Mouse (Mus musculus) forebrain, embryonic 13.5 days (tissue): Measurements from ENCODE around the gene Cd300ld4. TPM values are rescaled to one million over a fixed set of nuclear protein-coding genes. Genes with fewer than 3 reads are reported as not detected.
"Not testable (repeated sequence)": the region's sequence is repeated elsewhere in the genome, so short reads cannot be mapped to it uniquely, and the experiment has no call there.

ENCODE experiments used
- ATAC-seq: fragments of 200-750 bp; cut with Nextera tagmentation; 2 replicates; pipeline ENCODE4 v1.8.0; 2017
- H3K27ac ChIP-seq: fragments of 300-500 bp; sonication (generic); 2 replicates; pipeline ENCODE4 v1.5.1; 2015; ENCODE audit warnings: inconsistent platforms, mild to moderate bottlenecking, moderate library complexity
- H3K27me3 ChIP-seq: fragments of 300-500 bp; sonication (generic); 2 replicates; pipeline ENCODE4 v1.6.1; 2015; ENCODE audit warnings: mild to moderate bottlenecking, inconsistent platforms
- H3K36me3 ChIP-seq: fragments of 300-500 bp; sonication (generic); 2 replicates; pipeline ENCODE4 v1.6.1; 2015; ENCODE audit warnings: mild to moderate bottlenecking, inconsistent platforms; ENCODE audit not compliant: poor library complexity, severe bottlenecking
- H3K4me1 ChIP-seq: fragments of 300-500 bp; sonication (generic); 2 replicates; pipeline ENCODE4 v1.6.1; 2015; ENCODE audit warnings: inconsistent platforms
- H3K4me2 ChIP-seq: fragments of 300-500 bp; sonication (generic); 2 replicates; pipeline ENCODE4 v1.6.1; 2015; ENCODE audit warnings: inconsistent platforms, mild to moderate bottlenecking, moderate library complexity
- H3K4me3 ChIP-seq: fragments of 300-500 bp; sonication (generic); 2 replicates; pipeline ENCODE4 v1.5.1; 2015; ENCODE audit warnings: mild to moderate bottlenecking, inconsistent platforms
- H3K9ac ChIP-seq: fragments of 300-500 bp; sonication (generic); 2 replicates; pipeline ENCODE4 v1.6.1; 2015; ENCODE audit warnings: mild to moderate bottlenecking, inconsistent platforms
- H3K9me3 ChIP-seq: fragments of 300-500 bp; sonication (generic); replicated peaks from 2 replicates; pipeline ENCODE4 v1.6.1; 2016; ENCODE audit warnings: inconsistent platforms
- WGBS: fragments of 180-500 bp; shearing (Covaris S2); methylation state at CpG from one replicate; pipeline ENCODE4 v1.1.7; 2015; 5-methylcytosine and 5-hydroxymethylcytosine counted together
- polyA plus RNA-seq: library from polyadenylated mRNA; unstranded; fragments of >200 nt; fragmentation: Nextera tagmentation; extraction: Ambion mirVana; gene quantifications from 2 replicates; pipeline ENCODE4 v1.2.1, GENCODE M21; 2015

Cd300ld4 gene
- polyA plus RNA-seq, 1 experiment from 2014 or later = not detected

DNA sequence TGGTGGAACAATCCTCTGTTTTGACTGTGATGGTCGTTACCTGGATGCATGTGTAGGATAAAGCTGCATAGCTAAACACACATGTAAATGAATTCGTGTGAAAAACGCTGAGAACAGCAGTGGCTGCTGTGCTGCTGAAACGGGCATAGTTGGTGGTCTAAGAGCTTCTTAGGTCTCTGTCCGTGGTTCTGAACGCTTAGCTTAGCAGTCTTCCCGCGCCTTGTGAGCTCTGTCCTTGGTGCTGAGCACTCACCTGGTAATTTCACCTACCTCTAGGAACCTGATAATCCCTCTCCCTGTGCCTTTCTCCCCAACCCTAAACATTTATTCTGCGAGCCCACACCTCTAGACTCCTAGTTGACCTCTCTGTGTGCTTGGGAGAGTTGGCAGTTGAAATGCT lies 25.4 kb upstream of the Cd300ld4 start:
- Histone ChIP-seq H3K9ac (no peak overlapping the region), H3K4me2 (no peak overlapping the region), H3K27ac (no peak overlapping the region), H3K4me1 (no peaks in the 10 kb centered on the region), H3K9me3 (no peaks in the 10 kb centered on the region), H3K4me3 (no peak overlapping the region), H3K36me3 (no peaks in the 10 kb centered on the region), H3K27me3 (no peaks in the 10 kb centered on the region; the same call in 1 of the 2 replicates)
- ATAC-seq = no peak
- 5% methylated on average over 9 of the region's 9 CpGs for WGBS

DNA sequence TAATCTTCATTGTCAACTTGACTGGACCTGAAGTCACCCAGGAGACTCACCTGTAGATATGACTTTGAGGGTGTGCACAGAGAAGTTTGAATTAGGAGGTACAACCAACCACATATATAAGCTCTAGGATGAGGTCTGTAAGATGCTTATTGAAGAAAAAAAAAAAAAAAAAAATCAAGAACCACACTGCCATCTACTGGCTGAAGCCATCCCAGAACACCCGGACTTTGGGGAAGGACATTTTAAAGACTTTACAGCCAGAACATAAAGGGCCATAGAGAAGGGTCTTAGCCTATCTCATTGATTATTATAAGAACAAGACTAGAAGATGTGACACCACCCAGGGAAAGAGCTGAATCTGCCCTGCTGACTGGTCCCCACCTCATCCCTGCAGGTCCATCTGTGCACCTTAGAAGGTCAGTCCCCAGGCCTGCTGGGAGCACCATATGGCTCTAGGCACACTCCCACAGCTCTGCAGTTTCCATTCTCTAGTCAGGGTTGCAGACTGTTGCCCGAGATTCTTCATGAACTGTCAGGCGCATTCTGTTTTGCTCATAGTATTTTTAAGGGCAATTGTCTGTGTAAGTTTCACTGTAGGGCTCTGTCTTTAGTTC lies 22.6 kb upstream of the Cd300ld4 start:
- H3K4me1 ChIP-seq = no peaks in the 10 kb centered on the region
- WGBS = 47% methylated on average over 3 of the region's 3 CpGs
- no peak overlapping the region for H3K4me2 ChIP-seq
- H3K9me3 ChIP-seq = no peaks in the 10 kb centered on the region
- ATAC-seq = no peak
- no peaks in the 10 kb centered on the region for H3K36me3 ChIP-seq
- H3K4me3 ChIP-seq = no peak overlapping the region
- no peak overlapping the region for H3K27ac ChIP-seq
- no peak overlapping the region for H3K9ac ChIP-seq
- no peaks in the 10 kb centered on the region; the same call in 1 of the 2 replicates for H3K27me3 ChIP-seq

- Histone ChIP-seq H3K4me2 (no peak within 1 kb of the TSS), H3K4me3 (no peak within 1 kb of the TSS), H3K27me3 (no peaks in the 10 kb centered on the region; the same call in 1 of the 2 replicates), H3K9ac (no peak within 1 kb of the TSS), H3K27ac (no peak within 1 kb of the TSS), H3K4me1 (no peaks in the 10 kb centered on the region), H3K9me3 (no peaks in the 10 kb centered on the region), H3K36me3 (no peaks in the 10 kb centered on the region)
- no peak for ATAC-seq
- WGBS = 86% methylated on average over 2 of the region's 2 CpGs
Observed at GRCm38 (mm10) chr11:115048259-115048658, 21.4 kb upstream of the Cd300ld4 start, which contains the start of gene Cd300ld3. Cd300ld3 (minus strand) TSS chr11:115048409.

- not testable (repeated sequence) for ATAC-seq, H3K4me2 ChIP-seq, H3K27me3 ChIP-seq, H3K27ac ChIP-seq, H3K4me3 ChIP-seq, H3K4me1 ChIP-seq, H3K36me3 ChIP-seq, H3K9me3 ChIP-seq, H3K9ac ChIP-seq
- no CpG with 5 or more reads among the region's 6 CpGs for WGBS
Observed at GRCm38 (mm10) chr11:115037669-115038068, 10.9 kb upstream of the Cd300ld4 start, which contains the start of gene Cd300ld5. Cd300ld5 (minus strand) TSS chr11:115037769.

GRCm38 (mm10) chr11:115016093-115016492 lies 10.7 kb downstream of the Cd300ld4 start, which contains the start of gene Cd300ld2:
Cd300ld2 (minus strand) TSS chr11:115016193.
- H3K27ac ChIP-seq, H3K27me3 ChIP-seq, ATAC-seq, H3K4me3 ChIP-seq, H3K9ac ChIP-seq, H3K9me3 ChIP-seq, H3K36me3 ChIP-seq, H3K4me2 ChIP-seq, H3K4me1 ChIP-seq: not testable (repeated sequence)
- no CpG with 5 or more reads among the region's 7 CpGs for WGBS

- ATAC-seq = no peak
- Histone ChIP-seq H3K9ac (no peak overlapping the region), H3K4me2 (no peak overlapping the region), H3K4me3 (no peak overlapping the region), H3K27ac (no peak overlapping the region), H3K9me3 (no peaks in the 10 kb centered on the region), H3K27me3 (no peaks in the 10 kb centered on the region), H3K36me3 (no peaks in the 10 kb centered on the region), H3K4me1 (no peaks in the 10 kb centered on the region)
- 82% methylated on average over 5 of the region's 5 CpGs for WGBS
Observed at GRCm38 (mm10) chr11:115004070-115004469, 22.7 kb downstream of the Cd300ld4 start.

GRCm38 (mm10) chr11:115001474-115002040 lies 25.3 kb downstream of the Cd300ld4 start, which contains the start of gene Cd300c2:
Cd300c2 (minus strand) TSS chr11:115001880.
- Histone ChIP-seq H3K4me1 (no peaks in the 10 kb centered on the region), H3K36me3 (no peaks in the 10 kb centered on the region), H3K4me3 (no peak within 1 kb of the TSS), H3K27me3 (no peaks in the 10 kb centered on the region), H3K4me2 (no peak within 1 kb of the TSS), H3K27ac (no peak within 1 kb of the TSS), H3K9ac (no peak within 1 kb of the TSS), H3K9me3 (no peaks in the 10 kb centered on the region)
- no peak for ATAC-seq
- WGBS = 94% methylated on average over 7 of the region's 7 CpGs

- 86% methylated on average over 4 of the region's 4 CpGs for WGBS
Observed at GRCm38 (mm10) chr11:114989793-114990192, 37.0 kb downstream of the Cd300ld4 start, which contains the start of gene Cd300ld. Cd300ld (minus strand) TSS chr11:114989922.

DNA sequence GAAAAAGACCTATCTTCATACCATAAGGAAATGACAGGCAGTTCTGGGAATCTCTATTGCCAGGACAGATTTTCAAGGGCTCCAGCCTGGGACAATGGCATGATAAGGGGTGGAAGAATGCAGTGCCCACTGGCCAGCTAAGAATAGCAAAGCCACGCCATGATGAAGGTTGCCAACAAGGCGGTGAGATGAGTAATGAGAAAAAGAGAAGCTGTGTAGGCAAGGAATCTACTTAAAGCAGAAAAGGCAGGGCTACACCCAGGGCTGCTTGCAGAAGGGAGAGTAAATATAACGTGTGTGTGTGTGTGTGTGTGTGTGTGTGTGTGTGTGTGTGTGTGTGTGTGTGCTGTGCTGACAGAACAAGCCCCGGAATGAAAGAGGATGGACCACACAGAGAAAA lies 44.9 kb downstream of the Cd300ld4 start:
- Histone ChIP-seq H3K27me3 (no peaks in the 10 kb centered on the region), H3K36me3 (no peaks in the 10 kb centered on the region), H3K9ac (no peak overlapping the region), H3K4me3 (no peak overlapping the region), H3K4me1 (no peaks in the 10 kb centered on the region), H3K27ac (no peak overlapping the region), H3K9me3 (peaks cover 24% of the 10 kb centered on the region), H3K4me2 (no peak overlapping the region)
- ATAC-seq = no peak
- WGBS = 74% methylated on average over 4 of the region's 4 CpGs

More at GRCm38 (mm10) chr11:114989793-114990192, 37.0 kb downstream of the Cd300ld4 start, which contains the start of gene Cd300ld:
- no peak within 1 kb of the TSS for H3K27ac ChIP-seq
- H3K9me3 ChIP-seq = no peaks in the 10 kb centered on the region
- no peak within 1 kb of the TSS for H3K4me2 ChIP-seq
- H3K4me1 ChIP-seq = no peaks in the 10 kb centered on the region
- ATAC-seq = no peak
- no peaks in the 10 kb centered on the region for H3K36me3 ChIP-seq
- no peak within 1 kb of the TSS for H3K4me3 ChIP-seq
- no peak within 1 kb of the TSS; the same call in 1 of the 2 replicates for H3K9ac ChIP-seq
- no peaks in the 10 kb centered on the region for H3K27me3 ChIP-seq

DNA sequence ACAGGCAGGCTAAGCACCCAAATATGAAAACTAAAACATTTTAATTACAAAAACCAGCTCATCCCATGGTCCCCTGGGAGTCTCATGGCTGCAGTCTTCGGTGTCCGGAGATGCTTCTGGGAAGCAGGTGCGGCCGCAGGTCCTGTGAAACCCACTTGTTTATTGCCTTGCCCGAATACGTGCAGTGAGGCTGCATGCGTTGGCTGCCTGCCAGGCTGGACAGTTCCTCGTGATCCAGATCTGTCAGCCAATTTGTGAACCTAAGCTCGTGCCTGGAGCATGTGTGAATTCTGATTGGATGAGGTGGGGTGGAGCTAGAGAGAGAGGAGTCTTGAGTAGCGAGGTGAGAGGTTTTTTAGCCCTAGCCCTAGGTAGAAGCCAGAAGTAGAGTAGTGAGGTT lies 54.1 kb downstream of the Cd300ld4 start:
- WGBS = 83% methylated on average over 10 of the region's 10 CpGs
- Histone ChIP-seq H3K4me1 (no peaks in the 10 kb centered on the region), H3K27ac (no peak overlapping the region), H3K4me2 (no peak overlapping the region), H3K9ac (no peak overlapping the region), H3K36me3 (no peaks in the 10 kb centered on the region), H3K4me3 (no peak overlapping the region), H3K9me3 (peaks cover 18% of the 10 kb centered on the region), H3K27me3 (no peaks in the 10 kb centered on the region)
- no peak for ATAC-seq
